Mouse (Mus musculus) midbrain, embryonic 14.5 days (tissue): ENCODE results near the gene Kcnip3. TPM values are rescaled to one million over a fixed set of nuclear protein-coding genes. Genes with fewer than 3 reads are reported as not detected.

ENCODE experiments used
- ATAC-seq: fragments of 200-750 bp; cut with Nextera tagmentation; 2 replicates; pipeline ENCODE4 v1.8.0; 2017; ENCODE audit warnings: moderate number of reproducible peaks, moderate library complexity; ENCODE audit not compliant: low FRiP score, low TSS enrichment
- DNase-seq: peaks from one replicate; pipeline ENCODE4 v3.0.0-alpha.2; 2015
- H3K27ac ChIP-seq: fragments of 300-500 bp; sonication (generic); replicated peaks from 2 replicates; pipeline ENCODE4 v1.5.1; 2014; ENCODE audit warnings: mild to moderate bottlenecking, low read depth, low read length, moderate library complexity
- H3K27me3 ChIP-seq: fragments of 300-500 bp; sonication (generic); 2 replicates; pipeline ENCODE4 v1.6.1; 2014; ENCODE audit warnings: low read length, control low read depth, mixed read lengths; ENCODE audit not compliant: control insufficient read depth, insufficient read depth
- H3K36me3 ChIP-seq: fragments of 300-500 bp; sonication (generic); 2 replicates; pipeline ENCODE4 v1.6.1; 2014; ENCODE audit warnings: low read length, control low read depth; ENCODE audit not compliant: control insufficient read depth, insufficient read depth
- H3K4me1 ChIP-seq: fragments of 300-500 bp; sonication (generic); 2 replicates; pipeline ENCODE4 v1.6.1; 2014; ENCODE audit warnings: mild to moderate bottlenecking, antibody characterized with exemption, low read length, control low read depth; ENCODE audit not compliant: control insufficient read depth, insufficient read depth
- H3K4me2 ChIP-seq: fragments of 300-500 bp; sonication (generic); 2 replicates; pipeline ENCODE4 v1.6.1; 2014; ENCODE audit warnings: mild to moderate bottlenecking, low read length, moderate library complexity
- H3K4me3 ChIP-seq: fragments of 300-500 bp; sonication (generic); replicated peaks from 2 replicates; pipeline ENCODE4 v1.5.1; 2014; ENCODE audit warnings: low read depth, low read length
- H3K9ac ChIP-seq: fragments of 300-500 bp; sonication (generic); replicated peaks from 2 replicates; pipeline ENCODE4 v1.6.1; 2014; ENCODE audit warnings: mild to moderate bottlenecking, low read length, moderate library complexity
- H3K9me3 ChIP-seq: fragments of 300-500 bp; sonication (generic); 2 replicates; pipeline ENCODE4 v1.6.1; 2016; ENCODE audit warnings: low read length, control low read depth, mixed read lengths; ENCODE audit not compliant: control insufficient read depth
- WGBS: fragments of 180-500 bp; shearing (Covaris S2); extraction: QIAGEN DNeasy Blood & Tissue Kit; methylation state at CpG from one replicate; pipeline ENCODE4 v1.1.7; 2014; 5-methylcytosine and 5-hydroxymethylcytosine counted together
- polyA plus RNA-seq: library from polyadenylated mRNA; unstranded; fragments of >200 nt; fragmentation: Nextera tagmentation; extraction: Ambion mirVana; gene quantifications from 2 replicates; pipeline ENCODE4 v1.2.1, GENCODE M21; 2014

The Kcnip3 gene
- polyA plus RNA-seq, 1 experiment from 2014 or later: 13.1 TPM

- no peaks in the 10 kb centered on the region for H3K4me1 ChIP-seq
- DNase-seq: no peak
- H3K36me3 ChIP-seq: no peaks in the 10 kb centered on the region
- no peak overlapping the region for H3K4me2 ChIP-seq
- no peak overlapping the region for H3K9ac ChIP-seq
- no peak overlapping the region for H3K4me3 ChIP-seq
- H3K27ac ChIP-seq: no peak overlapping the region
- no peaks in the 10 kb centered on the region for H3K27me3 ChIP-seq
- 88% methylated on average over 8 of the region's 8 CpGs for WGBS
- H3K9me3 ChIP-seq: no peaks in the 10 kb centered on the region
- no peak for ATAC-seq
Measured at GRCm38 (mm10) chr2:127471281-127471680, 50.6 kb downstream of the Kcnip3 start.

DNA sequence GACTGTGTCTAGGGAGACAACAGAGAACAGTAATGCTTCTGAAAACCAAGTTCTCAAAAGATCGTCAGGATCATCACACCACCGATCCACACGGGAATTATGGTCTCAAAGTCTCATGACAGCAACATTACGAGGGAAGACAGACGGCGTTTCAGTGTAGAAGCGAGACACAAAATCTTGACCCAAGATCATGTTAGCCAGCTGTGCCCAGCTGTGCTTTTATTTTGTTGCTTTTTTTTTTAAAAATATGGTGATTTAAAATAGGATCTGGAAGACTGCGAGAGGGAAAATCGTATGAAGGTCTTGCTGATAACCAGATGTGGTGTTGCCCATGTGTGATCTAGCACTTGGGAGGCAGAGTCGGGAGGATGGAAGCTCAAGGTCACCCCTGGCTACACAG lies 51.2 kb downstream of the Kcnip3 start:
- H3K9ac ChIP-seq: no peak overlapping the region
- ATAC-seq: no peak

DNA sequence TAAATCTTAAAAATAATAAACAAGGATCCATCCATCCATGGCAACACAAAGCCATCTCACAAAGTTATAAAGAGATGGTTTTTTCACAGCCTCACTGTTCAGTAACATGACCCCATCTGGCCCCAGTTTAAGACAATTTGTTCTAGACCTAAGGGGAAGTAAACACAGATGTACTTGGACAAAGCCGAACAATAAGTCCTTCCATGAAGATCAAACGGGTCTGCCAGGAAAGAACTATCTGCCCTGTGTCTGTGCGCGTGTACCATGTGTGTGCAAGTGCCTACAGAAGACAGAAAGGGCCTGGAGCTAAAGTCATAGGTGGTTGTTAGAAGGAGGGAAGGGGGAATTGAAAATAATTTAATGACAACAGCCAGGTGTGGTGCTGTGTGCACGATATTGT lies 51.7 kb downstream of the Kcnip3 start:
- no peak overlapping the region for H3K27ac ChIP-seq
- H3K4me1 ChIP-seq: no peaks in the 10 kb centered on the region
- H3K9me3 ChIP-seq: no peaks in the 10 kb centered on the region
- DNase-seq (no peak), ATAC-seq (no peak)
- no peak overlapping the region for H3K4me3 ChIP-seq
- WGBS: 91% methylated on average over 5 of the region's 5 CpGs
- H3K36me3 ChIP-seq: no peaks in the 10 kb centered on the region
- no peak overlapping the region for H3K9ac ChIP-seq
- H3K4me2 ChIP-seq: no peak overlapping the region
- H3K27me3 ChIP-seq: no peaks in the 10 kb centered on the region

More for the DNA sequence above, 51.2 kb downstream of the Kcnip3 start:
- Histone ChIP-seq H3K27ac (no peak overlapping the region), H3K4me3 (no peak overlapping the region), H3K4me2 (no peak overlapping the region), H3K9me3 (no peaks in the 10 kb centered on the region), H3K36me3 (no peaks in the 10 kb centered on the region), H3K27me3 (no peaks in the 10 kb centered on the region), H3K4me1 (no peaks in the 10 kb centered on the region)
- 90% methylated on average over 10 of the region's 10 CpGs for WGBS
- no peak for DNase-seq

GRCm38 (mm10) chr2:127462314-127462713 lies 59.6 kb downstream of the Kcnip3 start:
- Histone ChIP-seq H3K4me3 (no peak overlapping the region), H3K27ac (no peak overlapping the region), H3K27me3 (no peaks in the 10 kb centered on the region), H3K9me3 (no peaks in the 10 kb centered on the region), H3K9ac (no peak overlapping the region), H3K4me1 (no peaks in the 10 kb centered on the region), H3K4me2 (no peak overlapping the region), H3K36me3 (no peaks in the 10 kb centered on the region)
- WGBS: 14% methylated on average over 8 of the region's 8 CpGs
- no peak; the same call in 1 of the 2 replicates for ATAC-seq
- peak; percentile 84 for DNase-seq

DNA sequence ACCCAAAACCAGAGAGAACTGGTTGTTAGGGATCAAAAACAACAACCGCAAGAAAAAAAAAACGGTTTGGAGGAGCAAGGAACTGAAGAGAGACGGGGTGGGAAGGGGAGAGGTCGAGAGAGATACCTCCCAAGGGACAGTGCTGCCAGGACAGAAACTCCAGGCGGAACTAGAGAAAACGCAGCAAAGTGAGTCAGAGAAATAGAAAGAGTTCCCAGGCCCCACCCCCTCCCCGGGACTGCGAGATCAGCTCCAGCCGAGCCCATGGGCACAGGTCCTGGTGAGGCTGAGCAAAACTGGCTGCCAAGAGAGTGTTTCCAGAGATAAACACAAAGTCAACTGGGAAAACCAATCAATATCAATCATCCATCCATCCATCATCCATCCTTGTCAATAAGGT lies 60.5 kb downstream of the Kcnip3 start:
- Histone ChIP-seq H3K27me3 (no peaks in the 10 kb centered on the region), H3K4me2 (no peak overlapping the region), H3K9me3 (no peaks in the 10 kb centered on the region), H3K4me3 (no peak overlapping the region), H3K27ac (no peak overlapping the region), H3K36me3 (no peaks in the 10 kb centered on the region), H3K9ac (no peak overlapping the region), H3K4me1 (no peaks in the 10 kb centered on the region)
- ATAC-seq (no peak), DNase-seq (no peak)
- 57% methylated on average over 9 of the region's 9 CpGs for WGBS

DNA sequence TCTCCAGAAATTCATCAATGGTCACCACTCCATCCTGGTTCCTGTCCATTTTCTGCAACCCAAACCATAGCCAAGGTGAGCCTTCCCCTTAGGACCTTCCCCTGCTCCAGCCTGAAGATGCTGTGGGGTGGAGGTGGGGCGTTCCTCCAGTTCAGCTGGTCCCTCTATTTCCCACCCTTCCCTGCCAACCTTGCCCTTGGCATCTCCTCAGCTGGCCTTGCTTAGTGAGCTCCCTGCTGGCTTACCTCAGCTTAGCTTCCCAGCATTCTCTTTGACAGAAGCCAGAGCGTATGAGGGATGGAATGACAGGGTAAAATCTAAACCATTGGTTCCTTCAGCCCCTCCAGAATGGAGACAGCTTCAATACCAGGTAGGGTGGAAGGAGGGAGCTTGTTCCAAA lies 62.6 kb downstream of the Kcnip3 start:
- Histone ChIP-seq H3K4me2 (no peak overlapping the region), H3K4me1 (no peaks in the 10 kb centered on the region), H3K27ac (no peak overlapping the region), H3K36me3 (no peaks in the 10 kb centered on the region), H3K9ac (no peak overlapping the region), H3K4me3 (no peak overlapping the region), H3K27me3 (no peaks in the 10 kb centered on the region), H3K9me3 (no peaks in the 10 kb centered on the region)
- WGBS: 75% methylated on average over 2 of the region's 2 CpGs
- ATAC-seq: no peak
- no peak for DNase-seq

GRCm38 (mm10) chr2:127453764-127454163 lies 68.1 kb downstream of the Kcnip3 start:
- no peak overlapping the region for H3K9ac ChIP-seq
- H3K9me3 ChIP-seq: no peaks in the 10 kb centered on the region
- 3% methylated on average over 5 of the region's 5 CpGs for WGBS
- no peaks in the 10 kb centered on the region for H3K36me3 ChIP-seq
- no peaks in the 10 kb centered on the region for H3K4me1 ChIP-seq
- no peak overlapping the region for H3K4me3 ChIP-seq
- no peaks in the 10 kb centered on the region for H3K27me3 ChIP-seq
- no peak overlapping the region for H3K27ac ChIP-seq
- peak; percentile 85 for DNase-seq
- H3K4me2 ChIP-seq: no peak overlapping the region
- no peak for ATAC-seq

DNA sequence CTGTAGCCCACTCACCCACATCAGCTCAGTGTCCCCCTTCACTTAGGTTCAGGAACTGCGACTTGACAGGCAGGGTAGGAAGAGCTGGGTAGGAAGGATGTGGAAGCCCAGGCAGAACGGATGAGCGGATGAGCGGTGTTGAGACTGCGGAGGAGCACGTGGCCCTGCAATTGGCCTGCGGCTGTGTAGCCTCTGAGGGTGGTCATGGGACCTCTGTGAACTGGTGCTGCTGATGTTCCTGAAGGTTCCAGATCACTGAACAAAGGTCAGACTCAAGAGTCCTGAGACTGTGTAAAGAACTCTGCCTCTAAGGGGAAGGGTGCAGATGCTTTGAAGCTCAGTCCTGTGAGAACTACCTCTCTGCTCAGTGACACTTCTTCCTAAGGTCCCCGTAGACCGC lies 68.8 kb downstream of the Kcnip3 start:
- Histone ChIP-seq H3K9me3 (no peaks in the 10 kb centered on the region), H3K4me1 (no peaks in the 10 kb centered on the region), H3K27me3 (no peaks in the 10 kb centered on the region), H3K27ac (no peak overlapping the region), H3K4me2 (no peak overlapping the region), H3K4me3 (no peak overlapping the region), H3K36me3 (no peaks in the 10 kb centered on the region), H3K9ac (no peak overlapping the region)
- 78% methylated on average over 9 of the region's 9 CpGs for WGBS
- DNase-seq (no peak), ATAC-seq (no peak)

DNA sequence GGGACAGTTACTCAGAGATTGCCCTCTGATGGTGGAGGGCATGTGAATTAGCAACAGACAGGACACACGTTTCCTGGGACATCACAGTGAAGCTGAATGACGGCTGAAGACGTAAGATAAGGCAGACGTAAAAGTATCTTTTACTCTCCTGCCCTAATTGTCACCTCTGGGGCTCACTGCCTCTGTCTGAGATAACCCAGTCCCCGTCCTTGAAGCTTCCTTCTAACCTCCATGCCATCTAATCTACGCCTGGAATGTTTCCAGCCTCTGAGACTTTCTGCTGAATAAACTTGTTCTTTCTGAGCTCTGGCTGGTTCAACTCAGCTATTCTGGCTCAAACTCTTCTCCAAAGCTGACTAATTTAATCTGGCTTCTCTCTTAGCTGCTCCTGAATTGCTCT lies 70.1 kb downstream of the Kcnip3 start:
- ATAC-seq (no peak), DNase-seq (no peak)
- H3K36me3 ChIP-seq: no peaks in the 10 kb centered on the region
- H3K4me2 ChIP-seq: no peak overlapping the region
- H3K27ac ChIP-seq: no peak overlapping the region
- no peaks in the 10 kb centered on the region for H3K27me3 ChIP-seq
- no peaks in the 10 kb centered on the region for H3K4me1 ChIP-seq
- 63% methylated on average over 6 of the region's 6 CpGs for WGBS
- no peak overlapping the region for H3K4me3 ChIP-seq
- H3K9ac ChIP-seq: no peak overlapping the region
- H3K9me3 ChIP-seq: no peaks in the 10 kb centered on the region
